Mouse (Mus musculus): ENCODE data around the gene Grtp1.

The Grtp1 gene

DNA sequence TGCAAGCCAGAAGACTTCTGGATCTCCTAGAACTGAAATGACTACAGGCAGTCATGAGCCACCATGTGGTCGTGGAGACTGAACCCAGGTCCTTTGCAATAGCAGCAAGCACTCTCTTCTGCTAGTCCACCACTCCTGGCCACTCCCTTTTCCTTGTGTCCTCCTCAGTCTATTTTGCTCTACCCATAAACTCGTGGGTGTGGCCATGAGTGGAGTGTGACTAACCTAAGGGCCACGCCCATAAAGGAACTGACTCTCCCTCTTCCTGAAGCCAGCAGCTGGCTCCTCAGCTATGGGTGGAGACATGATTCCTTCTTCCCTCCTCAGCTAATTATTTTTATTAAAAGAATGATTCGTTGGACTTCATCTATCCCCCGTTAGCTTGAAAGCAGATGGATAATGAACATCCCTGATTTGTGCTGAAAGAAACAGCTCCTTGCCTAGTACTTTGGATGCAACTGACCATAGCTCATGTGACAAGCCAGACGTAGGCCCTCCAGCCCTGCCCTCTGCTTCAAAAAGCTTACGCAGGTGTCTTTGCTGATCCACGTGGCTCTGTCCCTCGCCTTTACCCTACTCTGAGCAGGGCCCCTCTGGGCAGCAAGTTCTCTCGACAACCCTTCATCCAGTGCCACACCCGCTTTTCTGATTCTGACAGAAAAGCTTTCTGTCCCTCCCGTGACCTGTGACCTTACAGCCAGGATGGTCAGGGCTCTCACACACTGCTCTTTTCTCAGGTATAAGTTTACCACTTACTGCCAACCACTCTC is 4.1 kb upstream of the Grtp1 start:
- peak; percentile 71 for DNase-seq (ENCODE audit: low spot score)

DNA sequence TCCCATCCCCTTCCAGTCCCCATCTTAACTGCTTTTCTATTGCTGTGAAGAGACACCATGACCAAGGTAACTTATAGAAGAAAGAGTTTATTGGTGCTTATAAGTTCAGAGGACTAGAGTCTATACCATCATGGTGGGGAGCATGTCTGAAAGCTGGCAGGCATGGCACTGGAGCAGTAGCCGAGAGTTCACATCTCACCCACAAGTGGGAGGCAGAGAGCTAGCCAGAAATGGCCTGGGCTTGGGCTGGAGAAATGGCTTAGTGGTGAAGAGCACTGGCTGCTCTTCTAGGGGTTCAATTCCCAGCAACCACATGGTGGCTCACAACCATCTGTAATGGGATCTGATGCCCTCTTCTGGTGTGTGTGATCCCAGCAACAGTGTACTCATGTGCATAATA is 3.1 kb upstream of the Grtp1 start:
- no peak for DNase-seq (ENCODE audit: low spot score)

DNA sequence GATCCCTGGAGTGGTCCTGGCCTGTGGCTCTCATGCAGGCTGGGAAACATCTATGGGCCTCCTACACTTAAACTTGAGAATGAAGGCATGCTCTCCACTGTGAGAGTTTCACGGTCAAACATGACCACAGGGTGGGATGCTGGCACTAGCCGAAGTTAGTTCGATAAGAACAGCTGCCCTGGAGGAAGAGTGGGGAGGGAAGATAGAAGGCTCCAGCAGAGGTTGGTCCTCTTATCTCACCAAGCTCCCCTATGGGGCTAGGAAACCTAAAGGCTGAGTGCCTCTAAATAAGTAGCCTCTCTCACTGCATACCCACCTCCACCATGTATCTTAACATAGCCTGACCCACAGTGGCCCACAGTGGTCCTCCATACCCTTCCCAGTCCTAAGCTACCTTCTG is 2.4 kb upstream of the Grtp1 start:
- DNase-seq (ENCODE audit: low spot score) = no peak

- DNase-seq (ENCODE audit: low spot score) = no peak
Measured at GRCm38 (mm10) chr8:13202041-13202440, 1.6 kb upstream of the Grtp1 start.

DNA sequence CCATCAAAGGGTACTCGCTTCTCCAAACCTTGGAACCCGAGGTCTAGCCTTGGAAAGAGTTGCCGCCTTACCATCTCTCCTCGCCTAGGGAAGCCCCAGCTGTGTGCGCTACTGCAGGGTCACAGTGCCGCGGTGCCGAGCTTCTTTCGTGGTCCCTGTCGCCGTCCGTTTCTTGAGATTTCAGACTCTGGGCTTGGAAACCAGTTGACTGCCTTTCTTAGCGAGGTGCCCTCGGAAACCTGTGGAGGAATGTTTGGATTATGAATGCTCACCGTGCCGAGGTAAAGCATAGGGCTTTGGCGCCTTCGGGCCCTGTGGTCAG is 554 bp upstream of the Grtp1 start:
- no peak for DNase-seq (ENCODE audit: low spot score)

- DNase-seq (ENCODE audit: low spot score) = no peak
Measured at GRCm38 (mm10) chr8:13199385-13200061, 897 bp downstream of the Grtp1 start.

DNA sequence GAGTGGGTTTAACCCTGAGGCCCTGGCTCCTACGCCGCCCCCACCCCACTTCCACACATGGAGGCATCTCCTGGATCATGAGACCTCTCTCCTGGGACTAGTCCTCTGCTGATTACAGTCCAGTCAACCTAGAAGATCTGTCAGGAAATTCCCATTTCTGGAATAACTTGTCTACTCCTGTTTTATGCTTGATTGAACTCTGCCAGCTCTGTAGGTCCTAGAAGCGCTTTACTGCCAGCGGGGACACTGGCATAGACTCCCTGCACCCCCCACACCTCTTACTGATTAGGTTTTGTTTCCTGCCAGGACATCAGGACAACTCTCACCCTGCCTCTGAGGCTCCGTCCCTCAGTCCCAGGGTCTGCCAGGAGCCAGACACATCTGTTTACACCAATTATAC is 2.9 kb downstream of the Grtp1 start:
- no peak for DNase-seq (ENCODE audit: low spot score)

GRCm38 (mm10) chr8:13194818-13195217 is 5.6 kb downstream of the Grtp1 start:
- no peak for DNase-seq (ENCODE audit: low spot score)

- DNase-seq (ENCODE audit: low spot score) = no peak
Measured at GRCm38 (mm10) chr8:13190235-13190634, 10.2 kb downstream of the Grtp1 start.

GRCm38 (mm10) chr8:13188857-13189256 is 11.6 kb downstream of the Grtp1 start:
- DNase-seq (ENCODE audit: low spot score) = no peak

- no peak for DNase-seq (ENCODE audit: low spot score)
Measured at GRCm38 (mm10) chr8:13188052-13188555, 12.3 kb downstream of the Grtp1 start.

DNA sequence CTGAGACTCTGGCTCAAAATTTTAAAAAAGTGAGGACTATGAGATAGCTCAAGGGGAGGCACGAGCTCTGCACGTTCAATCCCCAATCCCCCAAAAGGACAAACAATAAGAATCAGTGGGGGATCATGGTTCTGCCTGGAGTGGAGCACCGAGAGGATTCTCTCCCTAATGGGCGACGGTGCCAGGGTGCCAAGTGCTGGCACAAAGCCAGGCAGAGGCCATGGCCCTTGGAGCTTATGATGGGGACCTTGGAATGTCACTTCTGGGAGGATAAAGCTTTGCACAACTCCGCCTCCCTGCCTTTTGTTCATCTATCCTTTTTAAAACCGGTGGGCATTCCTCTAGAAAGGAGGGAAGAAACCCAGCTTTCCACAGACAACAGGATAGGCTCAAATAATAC is 12.8 kb downstream of the Grtp1 start:
- DNase-seq (ENCODE audit: low spot score) = no peak

DNA sequence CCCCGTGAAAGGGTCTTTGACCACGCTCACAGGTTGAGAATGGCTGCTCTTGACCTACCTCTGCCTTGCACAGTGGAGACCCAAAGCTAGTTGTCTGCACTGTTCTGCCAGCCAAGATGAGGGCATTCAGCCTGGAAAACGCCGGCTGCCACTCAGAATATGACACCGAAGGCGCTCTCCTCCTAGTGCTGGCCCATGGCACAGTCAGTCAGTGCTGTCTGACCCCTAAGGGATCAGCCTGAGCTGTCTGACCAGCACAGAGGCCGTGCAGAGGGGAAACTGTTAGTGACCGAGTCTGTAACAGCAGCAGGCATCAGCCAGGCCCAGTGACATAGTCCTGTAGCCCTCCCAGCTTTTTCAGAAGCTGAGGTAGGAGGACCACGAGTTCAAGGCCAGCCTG is 13.2 kb downstream of the Grtp1 start:
- DNase-seq (ENCODE audit: low spot score) = no peak

DNA sequence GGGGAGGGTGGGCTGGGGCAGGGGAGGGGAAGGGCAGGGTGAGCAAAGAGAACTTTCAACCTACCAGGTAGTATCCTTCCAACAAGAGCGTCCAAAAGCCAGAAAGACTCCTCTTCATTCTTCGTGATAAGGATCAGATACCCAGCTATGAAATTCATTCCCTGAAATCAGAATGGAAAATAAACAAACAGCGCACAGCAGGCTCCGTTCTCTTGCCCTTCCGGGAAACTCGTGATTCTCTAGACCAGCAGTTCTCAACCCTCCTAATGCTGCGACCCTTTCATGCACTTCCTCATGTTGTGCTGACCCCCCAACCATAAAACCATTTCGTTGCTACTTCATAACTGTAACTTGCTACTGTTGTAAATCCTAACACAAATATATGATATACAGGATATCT is 13.6 kb downstream of the Grtp1 start:
- no peak for DNase-seq (ENCODE audit: low spot score)

DNA sequence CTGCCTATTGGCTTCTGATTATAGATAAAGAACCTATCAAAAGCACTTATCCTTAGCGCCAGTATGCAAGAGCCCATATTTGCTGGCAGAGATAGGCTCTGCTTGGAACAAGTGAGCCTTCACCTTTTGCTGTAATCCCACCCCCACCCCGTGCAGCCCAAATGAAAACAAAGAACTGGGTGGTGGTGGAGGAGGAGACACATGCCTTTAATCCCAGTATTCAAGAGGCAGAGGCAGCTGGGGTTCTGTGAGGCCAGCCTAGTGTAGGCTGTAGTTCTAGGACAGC is 18.8 kb downstream of the Grtp1 start:
- DNase-seq (ENCODE audit: low spot score) = no peak

DNA sequence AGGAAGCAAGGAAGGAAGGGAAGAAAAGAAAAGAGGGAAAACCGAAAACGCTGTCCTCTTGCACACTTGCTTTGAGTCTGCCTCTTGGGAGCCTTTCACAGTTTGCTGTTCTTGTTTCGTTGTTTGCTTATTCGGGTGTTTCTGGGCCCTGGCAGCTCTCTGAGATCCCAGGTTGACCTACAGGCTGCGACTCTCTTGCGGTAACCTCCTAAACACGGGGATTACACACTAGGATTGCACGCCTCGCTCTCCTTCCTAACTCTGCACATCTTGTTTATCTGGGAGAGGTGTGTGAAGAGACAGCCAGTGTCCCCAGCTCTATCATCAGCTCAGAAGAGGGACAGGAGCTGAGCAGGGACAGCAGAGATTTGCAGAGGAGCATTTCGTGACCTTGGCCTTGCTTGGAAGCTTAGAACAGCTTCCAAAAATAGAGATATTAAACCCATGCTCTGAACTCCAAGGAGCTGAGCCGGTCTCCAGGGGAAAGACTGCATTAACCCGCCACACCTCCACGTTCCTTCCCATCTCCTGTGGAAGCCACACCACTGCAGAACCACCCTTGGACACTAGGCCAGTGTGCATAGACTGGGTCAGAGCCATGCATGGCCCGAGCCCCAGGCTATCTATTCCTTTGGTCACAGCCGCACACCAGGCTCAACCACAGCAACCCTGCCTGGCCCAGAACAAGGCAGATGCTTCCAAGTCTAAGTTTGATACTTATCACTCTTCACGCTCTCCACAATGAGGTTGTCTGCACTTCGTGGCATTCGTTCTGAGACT is 19.3 kb downstream of the Grtp1 start:
- DNase-seq (ENCODE audit: low spot score) = no peak

GRCm38 (mm10) chr8:13180408-13180807 is 20.0 kb downstream of the Grtp1 start:
- no peak for DNase-seq (ENCODE audit: low spot score)

DNA sequence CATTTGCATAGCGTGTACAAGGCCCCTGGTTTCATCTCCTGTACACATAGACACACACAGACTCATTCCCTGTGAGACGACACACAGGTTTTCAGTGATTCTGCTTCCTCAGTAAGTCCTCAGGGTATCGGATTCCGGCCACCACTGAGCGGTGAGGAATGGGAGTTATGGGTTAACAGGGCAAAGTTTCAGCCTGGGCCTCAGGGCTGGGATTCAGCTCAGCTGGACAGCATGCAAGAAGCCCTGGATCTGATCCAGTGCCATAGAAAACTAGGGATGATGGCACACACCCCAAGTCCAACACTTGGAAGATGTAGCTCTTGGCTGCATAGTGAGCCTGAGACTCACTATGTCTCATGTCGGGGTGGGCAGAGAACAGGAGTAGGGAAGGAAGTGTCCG is 20.5 kb downstream of the Grtp1 start:
- no peak for DNase-seq (ENCODE audit: low spot score)

DNA sequence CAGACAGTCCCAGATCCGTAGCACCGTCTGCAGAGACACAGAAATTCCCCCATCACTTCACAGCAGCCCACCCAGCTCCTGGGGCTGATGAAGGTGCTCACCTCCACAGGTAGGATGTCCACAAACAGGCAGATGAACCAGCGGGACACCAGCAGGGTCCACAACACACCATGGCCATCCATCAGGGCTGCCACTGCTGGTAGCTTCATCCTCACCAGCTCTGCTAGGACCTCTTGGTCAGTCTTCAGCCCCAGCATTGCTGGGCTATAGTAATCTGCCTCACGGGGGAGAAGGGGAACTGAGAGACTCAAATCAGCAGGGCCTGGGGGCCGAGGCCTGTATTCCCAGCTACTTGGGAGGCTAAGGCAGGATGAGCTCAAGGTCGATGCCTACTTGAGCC is 20.9 kb downstream of the Grtp1 start:
- no peak for DNase-seq (ENCODE audit: low spot score)

GRCm38 (mm10) chr8:13178137-13178536 is 22.3 kb downstream of the Grtp1 start:
- DNase-seq (ENCODE audit: low spot score) = no peak

DNA sequence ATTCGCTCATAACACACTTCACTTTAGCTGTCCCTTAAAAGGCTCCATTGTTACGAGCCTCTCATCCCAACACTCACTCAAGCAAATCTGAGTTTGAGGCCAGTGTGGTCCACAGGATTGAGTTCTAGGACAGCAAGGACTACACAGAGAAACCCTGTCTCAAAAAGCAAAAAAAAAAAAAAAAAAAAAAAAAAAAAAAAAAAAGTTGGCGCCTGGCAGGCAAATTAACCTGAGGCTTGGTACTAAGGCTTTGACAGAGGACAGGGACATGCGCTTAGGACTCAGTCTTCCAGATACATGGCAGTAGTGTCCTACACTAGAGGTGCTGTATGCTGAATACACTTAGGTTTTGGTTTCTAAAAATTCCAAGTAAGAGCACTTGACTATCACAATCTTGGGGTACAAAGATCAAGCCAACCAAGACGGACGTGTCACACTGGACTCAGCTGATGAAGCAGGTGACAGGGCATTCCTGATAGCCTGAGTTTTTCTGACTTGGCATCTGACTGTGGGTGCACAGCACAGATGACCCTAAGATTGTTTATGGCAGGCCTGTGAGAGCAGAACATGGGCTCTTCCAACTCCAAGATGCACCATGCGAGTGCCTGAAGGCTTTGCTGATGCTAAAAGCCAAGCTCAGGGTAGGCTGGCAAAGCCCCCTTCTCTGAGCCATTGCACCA is 23.1 kb downstream of the Grtp1 start:
- no peak for DNase-seq (ENCODE audit: low spot score)

DNA sequence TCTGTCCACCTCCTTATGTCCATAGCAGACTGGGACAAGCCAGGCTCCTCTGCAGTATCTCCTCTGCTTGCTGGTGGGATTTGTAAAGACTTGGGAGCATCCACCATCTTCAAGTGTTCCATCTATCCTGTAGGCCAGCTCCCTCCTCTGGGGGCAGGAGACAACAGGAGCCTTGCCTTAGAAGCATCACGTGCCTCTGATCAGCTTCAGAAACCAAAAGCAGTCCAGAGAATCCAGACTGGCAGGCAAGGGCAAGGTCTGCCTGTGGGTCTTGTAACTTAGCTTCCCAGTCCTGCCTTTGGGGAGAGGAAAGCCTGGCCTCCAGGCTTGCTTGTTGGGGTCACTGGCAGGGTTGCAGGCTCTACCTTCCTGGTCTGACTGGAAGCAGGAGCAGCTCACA is 24.8 kb downstream of the Grtp1 start:
- no peak for DNase-seq (ENCODE audit: low spot score)

- no peak for DNase-seq (ENCODE audit: low spot score)
Measured at GRCm38 (mm10) chr8:13174811-13175210, 25.6 kb downstream of the Grtp1 start.

All from urinary bladder, postnatal 14 days (tissue).